ENCODE assay signal across 8 mouse cellular contexts in genomic region chr1:187215181-187216116, GRCm38 (mm10). TPM values are rescaled to one million over a fixed set of nuclear protein-coding genes. Genes with fewer than 3 reads are reported as not detected.
DNase-seq lines count a peak whose midpoint lies in the region; ATAC-seq and TF ChIP-seq lines count a peak whose summit lies in the region.

Spata17 (minus strand) TSS chr1:187215465.
Gpatch2 (plus strand) TSS chr1:187215508.

- no peaks in the 10 kb centered on the region for H3K9me3 ChIP-seq in hindbrain, embryonic 13.5 days

- peak within 1 kb of the TSS; percentile 88 for H3K4me2 ChIP-seq in hindbrain, embryonic 13.5 days

- DNase-seq in Patski (ENCODE audit: low read depth, low spot score) = no peak
- peak; percentile 87 to 89 for DNase-seq in cerebellum, postnatal 10 days
- DNase-seq in frontal cortex, postnatal 14 days (ENCODE audit: low spot score in 2 of 2) = peak; percentile 51 to 61
- DNase-seq in layer of hippocampus, postnatal 36 days = peak; percentile 74 to 75
- DNase-seq in lung, postnatal 36 days = peak; percentile 84
- DNase-seq in retina, postnatal 1 day = peak; percentile 92
- DNase-seq in urinary bladder, adult 2 months (ENCODE audit: low spot score) = peak; percentile 61

- peak within 1 kb of the TSS; percentile 90 for H3K4me3 ChIP-seq in hindbrain, embryonic 13.5 days

- H3K27me3 ChIP-seq in Patski = no peaks in the 10 kb centered on the region
- no peaks in the 10 kb centered on the region for H3K27me3 ChIP-seq in hindbrain, embryonic 13.5 days

- peak within 1 kb of the TSS; percentile 76 for H3K27ac ChIP-seq in hindbrain, embryonic 13.5 days

- POLR2A ChIA-PET in Patski (lab: Charles Lee) = interaction anchor here (0.6 to 0.9 kb wide), 3 partner anchors 10 to 1208 kb away, joined by 3 to 4 read pairs (median 4); no protein-coding TSS in a partner anchor

- 1% methylated on average over 58 of the region's 58 CpGs for WGBS in hindbrain, embryonic 13.5 days

- H3K36me3 ChIP-seq in hindbrain, embryonic 13.5 days = no peaks in the 10 kb centered on the region

- in situ Hi-C loops in Patski (cut with MboI; ENCODE audit: low pct_unique_long_range_greater_than_20kb) = no loop called here

- H3K4me1 ChIP-seq in hindbrain, embryonic 13.5 days (replicated peaks) = peaks cover 10% of the 10 kb centered on the region

- no peak for TF ChIP-seq CTCF in Patski (IDR thresholded peaks at IDR 0.05)

- H3K9ac ChIP-seq in hindbrain, embryonic 13.5 days = peak within 1 kb of the TSS; percentile 85

- CTCF ChIA-PET in Patski (lab: Charles Lee) = no interaction called here

- ATAC-seq in Patski = peak; percentile 97
- ATAC-seq in hindbrain, embryonic 13.5 days (ENCODE audit: low FRiP score) = peak; percentile 86

RNA-seq across cellular contexts. Expression of gene Spata17, which starts in this region (rescaled TPM):
- 1.7 TPM for polyA plus RNA-seq in Patski (2021)
- polyA plus RNA-seq in hindbrain, embryonic 13.5 days (2015; fragmentation: Nextera tagmentation; extraction: Ambion mirVana) = 1.7 and 3.0 TPM in 2 replicates
- under 1 TPM; 0.61 to 0.67 TPM for total RNA-seq in layer of hippocampus, postnatal 36 days (2021)
- polyA plus RNA-seq in urinary bladder, adult 2 months (2012; rRNA removed) = 0.18 TPM in 1 of 2 replicates, not detected in the other

RNA-seq across cellular contexts. Expression of gene Gpatch2, which starts in this region (rescaled TPM):
- 15.9 TPM for polyA plus RNA-seq in Patski (2021)
- 21.0 and 21.3 TPM in 2 replicates for polyA plus RNA-seq in hindbrain, embryonic 13.5 days (2015; fragmentation: Nextera tagmentation; extraction: Ambion mirVana)
- total RNA-seq in layer of hippocampus, postnatal 36 days (2021) = 10 to 100 TPM; 21.9 to 23.4 TPM
- polyA plus RNA-seq in urinary bladder, adult 2 months (2012; rRNA removed) = 12.6 and 14.3 TPM in 2 replicates
